Mouse (Mus musculus) MEL (cell line): ENCODE measurements at regions not wholly inside any gene's neighbourhood (a gene's known extent, or its start where the extent isn't known, plus 50 kb on each side); places are given as distances from the start of the nearest gene placed in this dataset.

Experiments
- CTCF ChIP-seq, 3 experiments: IDR thresholded peaks in 2 of 3; conservative IDR thresholded peaks in 1 of 3; 2 replicates each; pipeline ENCODE4 v1.5.1; 2011 to 2012; ENCODE audit warnings: low read length in 3 of 3, low read depth in 2 of 3, mild to moderate bottlenecking in 2 of 3, improper control_type of control experiment in 1 of 3, inconsistent platforms in 1 of 3, mixed read lengths in 1 of 3, moderate library complexity in 1 of 3; ENCODE audit not compliant: control insufficient read depth in 1 of 3, insufficient read depth in 1 of 3, poor library complexity in 1 of 3, severe bottlenecking in 1 of 3
- EP300 ChIP-seq, 2 experiments: IDR thresholded peaks; 2 replicates each; pipeline ENCODE4 v1.6.1; 2011; ENCODE audit warnings: improper control_type of control experiment in 2 of 2, low read length in 2 of 2, low read depth in 1 of 2, mild to moderate bottlenecking in 1 of 2
- MXI1 ChIP-seq: IDR thresholded peaks from 2 replicates; pipeline ENCODE4 v1.6.1; 2011; ENCODE audit warnings: mild to moderate bottlenecking, low read depth, low read length, improper control_type of control experiment
- NRF1 ChIP-seq: IDR thresholded peaks from 2 replicates; pipeline ENCODE4 v1.6.1; 2014; ENCODE audit warnings: low read depth, mild to moderate bottlenecking, inconsistent platforms, low read length, improper control_type of control experiment, moderate library complexity; ENCODE audit not compliant: poor library complexity, insufficient read depth, severe bottlenecking
- POLR2A ChIP-seq, 2 experiments: IDR thresholded peaks; 2 replicates each; pipeline ENCODE4 v1.6.1; 2011 to 2012; ENCODE audit warnings: low read length in 2 of 2, mild to moderate bottlenecking in 2 of 2, control low read depth in 1 of 2, improper control_type of control experiment in 1 of 2, low read depth in 1 of 2, moderate library complexity in 1 of 2; ENCODE audit not compliant: control insufficient read depth in 1 of 2, insufficient read depth in 1 of 2, poor library complexity in 1 of 2
- POLR2AphosphoS2 ChIP-seq: IDR thresholded peaks from 2 replicates; pipeline ENCODE4 v1.6.1; 2011; ENCODE audit warnings: low read length, improper control_type of control experiment
- SIN3A ChIP-seq: IDR thresholded peaks from 2 replicates; pipeline ENCODE4 v1.6.1; 2012; ENCODE audit warnings: low read length, improper control_type of control experiment, inconsistent platforms
- SMC3 ChIP-seq: IDR thresholded peaks from 2 replicates; pipeline ENCODE4 v1.6.1; 2011; ENCODE audit warnings: low read depth, low read length, improper control_type of control experiment
- UBTF ChIP-seq: IDR thresholded peaks from 2 replicates; pipeline ENCODE4 v1.6.1; 2012; ENCODE audit warnings: low read depth, mild to moderate bottlenecking, inconsistent platforms, low read length, improper control_type of control experiment, moderate library complexity, borderline replicate concordance; ENCODE audit not compliant: insufficient read depth
- USF2 ChIP-seq, 2 experiments: IDR thresholded peaks; 2 replicates each; pipeline ENCODE4 v1.6.1; 2011 to 2012; ENCODE audit warnings: improper control_type of control experiment in 2 of 2, low read length in 2 of 2, borderline replicate concordance in 1 of 2, inconsistent platforms in 1 of 2, low read depth in 1 of 2, mild to moderate bottlenecking in 1 of 2; ENCODE audit not compliant: insufficient read depth in 1 of 2

DNA sequence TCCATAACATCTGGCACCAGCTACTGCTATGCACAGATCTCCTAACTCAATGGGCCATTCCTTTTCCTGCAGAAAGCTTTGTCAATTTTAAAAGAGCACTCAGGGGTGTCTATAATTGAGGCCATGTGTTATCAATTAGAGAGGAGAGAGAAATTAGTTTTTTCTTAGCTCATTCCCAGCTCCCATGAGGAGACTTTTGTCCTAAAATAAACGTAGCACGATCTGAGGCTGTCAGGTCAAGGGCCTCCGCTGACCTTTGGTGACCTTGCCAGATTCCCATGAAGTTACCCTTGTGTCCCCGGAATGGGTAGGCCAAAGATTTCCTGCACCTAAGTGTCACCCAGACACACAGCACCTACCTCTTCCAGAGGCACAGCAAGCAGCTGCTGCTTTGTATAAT is 130.3 kb upstream of the Gm17728 start:
- TF ChIP-seq MXI1 = no peak
- no peak for TF ChIP-seq CTCF (IDR thresholded peaks at IDR 0.05 in 2 of 3, conservative IDR thresholded peaks at IDR 0.05 in 1 of 3; ENCODE audit: control insufficient read depth in 1 of 3, insufficient read depth in 1 of 3, low read depth in 2 of 3, low read length in 3 of 3, poor library complexity in 1 of 3, severe bottlenecking in 1 of 3)
- no peak for TF ChIP-seq NRF1
- no peak for TF ChIP-seq SMC3
- no peak for TF ChIP-seq POLR2A (IDR thresholded peaks at IDR 0.05; ENCODE audit: control insufficient read depth in 1 of 2, insufficient read depth in 1 of 2, low read depth in 1 of 2, low read length in 2 of 2, poor library complexity in 1 of 2)
- no peak for TF ChIP-seq POLR2AphosphoS2
- TF ChIP-seq USF2 (IDR thresholded peaks at IDR 0.05; ENCODE audit: borderline replicate concordance in 1 of 2, insufficient read depth in 1 of 2, low read depth in 1 of 2, low read length in 2 of 2) = no peak
- no peak for TF ChIP-seq SIN3A
- TF ChIP-seq UBTF = no peak
- TF ChIP-seq EP300 (IDR thresholded peaks at IDR 0.05; ENCODE audit: low read depth in 1 of 2, low read length in 2 of 2) = no peak
